Mouse (Mus musculus) NIH3T3 (cell line): ENCODE measurements at regions not wholly inside any gene's neighbourhood (a gene's known extent, or its start where the extent isn't known, plus 50 kb on each side); places are given as distances from the start of the nearest gene placed in this dataset.

Source experiments
- DNase-seq: peaks from one replicate; pipeline ENCODE4 v3.0.0-alpha.2; 2012; ENCODE audit warnings: low read depth

- no peak for DNase-seq
Observed at GRCm38 (mm10) chr2:143133931-143134330, 55.7 kb downstream of the Otor start.

- DNase-seq, result no peak
Observed at GRCm38 (mm10) chr2:143149189-143149588, 70.9 kb downstream of the Otor start.

GRCm38 (mm10) chr2:143164081-143164984, 86.1 kb downstream of the Otor start:
- peak; percentile 72 for DNase-seq

- DNase-seq, result no peak
Observed at GRCm38 (mm10) chr2:143166771-143167170, 88.5 kb downstream of the Otor start.

- no peak for DNase-seq
Observed at GRCm38 (mm10) chr2:143170648-143171047, 92.4 kb downstream of the Otor start.

GRCm38 (mm10) chr2:143184614-143185013, 106.3 kb downstream of the Otor start:
- no peak for DNase-seq

- DNase-seq, result no peak
Observed at GRCm38 (mm10) chr2:143192256-143193164, 114.2 kb downstream of the Otor start.

GRCm38 (mm10) chr2:143193165-143193551, 114.9 kb downstream of the Otor start:
- DNase-seq, result no peak

- DNase-seq, result no peak
Observed at GRCm38 (mm10) chr2:143199583-143200249, 121.4 kb downstream of the Otor start.

GRCm38 (mm10) chr2:143206053-143206452, 127.8 kb downstream of the Otor start:
- no peak for DNase-seq

GRCm38 (mm10) chr2:143207191-143207590, 128.9 kb downstream of the Otor start:
- DNase-seq, result peak; percentile 72

- no peak for DNase-seq
Observed at GRCm38 (mm10) chr2:143217251-143217650, 139.0 kb downstream of the Otor start.

GRCm38 (mm10) chr2:143217760-143218358, 139.6 kb downstream of the Otor start:
- peak; percentile 11 for DNase-seq

GRCm38 (mm10) chr2:143222326-143222725, 144.1 kb downstream of the Otor start:
- no peak for DNase-seq

- DNase-seq, result no peak
Observed at GRCm38 (mm10) chr2:143224410-143225130, 146.3 kb downstream of the Otor start.

- no peak for DNase-seq
Observed at GRCm38 (mm10) chr2:143233795-143234194, 155.5 kb downstream of the Otor start.

GRCm38 (mm10) chr2:143240274-143240673, 162.0 kb downstream of the Otor start:
- no peak for DNase-seq

GRCm38 (mm10) chr2:143243741-143244140, 165.5 kb downstream of the Otor start:
- DNase-seq, result no peak

- no peak for DNase-seq
Observed at GRCm38 (mm10) chr2:143246131-143246665, 167.9 kb downstream of the Otor start.

GRCm38 (mm10) chr2:143269026-143269425, 190.8 kb downstream of the Otor start:
- DNase-seq, result no peak

- no peak for DNase-seq
Observed at GRCm38 (mm10) chr2:143270826-143271225, 192.6 kb downstream of the Otor start.
